Mouse (Mus musculus): ENCODE measurements around the gene Rabl6.

Gene Rabl6

DNA sequence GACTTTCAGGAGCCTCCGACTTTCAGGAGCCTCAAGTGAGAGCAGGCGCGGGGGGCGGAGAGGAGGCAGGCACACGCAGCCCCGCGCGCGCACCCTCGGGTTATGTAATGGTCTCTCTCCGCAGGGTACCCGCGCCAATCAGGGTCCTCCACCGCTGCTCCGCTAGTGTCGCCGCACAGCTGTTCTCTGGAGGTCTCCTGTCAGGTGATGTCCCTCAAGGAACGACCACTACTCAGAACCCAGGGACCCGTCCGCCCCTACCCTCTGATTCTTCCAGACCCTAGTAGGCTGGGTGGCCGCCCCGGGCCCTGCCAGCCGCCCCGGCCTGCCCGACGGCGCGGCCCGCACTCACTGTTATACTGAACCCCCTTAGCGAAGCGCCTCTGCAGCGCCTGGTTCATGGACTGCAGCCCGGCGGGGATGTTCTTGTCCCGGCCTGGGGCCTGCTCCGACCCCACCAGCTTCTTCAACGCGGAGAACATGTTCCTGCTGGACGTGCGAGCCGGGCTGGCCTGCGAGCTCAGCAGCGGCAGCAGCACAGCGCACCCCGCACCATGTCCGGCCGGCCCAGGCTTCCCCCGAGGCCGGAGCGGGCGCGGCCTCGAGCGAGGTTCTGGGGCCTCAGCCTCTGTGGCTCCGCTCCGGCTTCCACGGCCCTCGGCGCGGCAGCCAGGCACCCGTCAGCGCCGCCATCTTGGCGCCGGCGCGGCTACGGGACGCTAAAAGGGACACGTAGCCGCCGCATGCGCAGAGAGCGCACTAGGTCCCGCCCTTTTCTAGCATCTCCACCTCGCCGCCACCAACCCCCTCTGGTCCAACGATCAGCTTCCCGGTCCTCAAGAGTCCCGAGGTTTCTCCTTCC is at the start of gene Rabl6:
Gene Rabl6 (minus strand): TSS at position 761 of the 862 bp plus-strand sequence.
- peak; percentile 89 for DNase-seq (ENCODE audit: low read depth, low spot score)

DNA sequence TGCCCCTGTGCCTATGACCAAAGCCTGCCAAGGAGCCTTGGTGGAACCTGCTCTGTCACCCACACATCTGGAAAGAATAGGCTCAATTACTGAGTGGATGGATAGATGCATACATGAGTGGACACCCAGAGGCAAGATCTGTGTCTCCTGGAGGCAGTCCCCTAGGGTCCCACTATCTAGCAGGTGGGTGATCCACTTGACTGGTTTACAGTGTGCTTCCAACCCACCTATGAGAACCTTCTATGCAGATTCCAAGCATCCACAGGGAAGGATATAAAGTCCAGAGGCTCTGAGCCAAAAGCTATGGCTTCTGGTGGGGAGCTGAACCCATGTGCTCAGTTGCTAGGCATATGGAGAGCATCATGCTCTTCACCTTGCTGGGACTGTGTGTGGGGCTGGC is 49.3 kb upstream of the Rabl6 start, which contains the start of gene Lcn5:
Gene Lcn5 (plus strand): TSS at position 301 of the 400 bp plus-strand sequence.
- DNase-seq (ENCODE audit: low read depth, low spot score) = no peak

DNA sequence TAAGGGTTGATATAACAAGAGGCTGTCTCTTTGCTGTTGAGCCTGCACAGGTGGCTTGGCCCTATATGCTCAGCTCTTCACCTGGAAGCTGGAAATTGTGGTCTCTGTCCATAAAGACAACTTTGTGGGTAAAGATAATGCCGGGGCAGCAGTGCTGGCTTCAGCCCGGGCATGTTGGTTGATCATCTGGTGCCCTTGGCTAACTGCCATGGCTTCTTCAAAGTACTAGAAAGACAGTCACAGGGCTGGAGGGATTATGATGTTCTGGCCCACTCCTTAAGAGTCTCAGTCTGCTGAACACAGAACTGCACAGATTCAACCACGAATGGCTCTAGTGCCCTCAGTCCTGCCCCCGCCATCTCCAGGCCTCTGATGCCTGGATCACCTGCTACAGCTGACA is 48.9 kb upstream of the Rabl6 start:
- DNase-seq (ENCODE audit: low read depth, low spot score) = no peak

DNA sequence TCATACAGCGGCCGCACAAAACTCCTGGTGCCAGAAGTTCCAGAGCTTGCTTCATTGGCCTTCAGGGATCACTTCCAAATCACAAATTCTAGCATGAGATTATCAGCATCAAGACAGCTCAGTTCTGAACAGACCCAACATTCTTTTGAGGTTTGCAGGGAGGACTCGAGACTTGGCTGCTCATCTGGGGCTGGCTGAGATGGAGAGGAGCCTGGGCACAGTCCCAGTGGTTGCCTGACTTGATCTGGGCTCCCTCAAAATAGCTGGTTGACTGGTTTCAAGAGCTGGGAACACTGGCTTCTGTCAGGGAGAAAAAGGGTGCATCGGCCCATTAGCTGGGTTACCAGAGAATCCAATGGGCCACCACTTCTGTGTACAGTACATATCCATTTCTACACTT is 48.4 kb upstream of the Rabl6 start:
- DNase-seq (ENCODE audit: low read depth, low spot score) = no peak

DNA sequence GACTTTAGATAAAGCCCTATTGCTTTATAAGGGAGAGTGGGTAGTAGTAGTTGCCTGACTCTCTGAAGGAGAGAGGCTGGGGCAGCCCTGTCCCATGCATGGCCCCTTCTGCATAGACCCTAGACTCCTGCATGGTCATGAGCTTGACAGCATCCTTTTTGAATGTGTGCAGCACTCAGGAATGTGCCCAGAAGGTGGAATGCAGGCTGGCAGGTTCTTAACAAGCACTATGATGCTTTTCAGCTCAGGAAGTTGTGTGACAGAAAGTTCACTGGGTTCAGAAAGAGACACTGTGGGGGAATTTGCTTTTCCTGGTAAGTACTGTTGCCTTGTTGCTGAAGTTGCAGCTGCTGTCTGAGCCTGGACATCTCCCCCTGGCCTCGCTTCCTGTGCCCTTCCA is 46.2 kb upstream of the Rabl6 start:
- no peak for DNase-seq (ENCODE audit: low read depth, low spot score)

DNA sequence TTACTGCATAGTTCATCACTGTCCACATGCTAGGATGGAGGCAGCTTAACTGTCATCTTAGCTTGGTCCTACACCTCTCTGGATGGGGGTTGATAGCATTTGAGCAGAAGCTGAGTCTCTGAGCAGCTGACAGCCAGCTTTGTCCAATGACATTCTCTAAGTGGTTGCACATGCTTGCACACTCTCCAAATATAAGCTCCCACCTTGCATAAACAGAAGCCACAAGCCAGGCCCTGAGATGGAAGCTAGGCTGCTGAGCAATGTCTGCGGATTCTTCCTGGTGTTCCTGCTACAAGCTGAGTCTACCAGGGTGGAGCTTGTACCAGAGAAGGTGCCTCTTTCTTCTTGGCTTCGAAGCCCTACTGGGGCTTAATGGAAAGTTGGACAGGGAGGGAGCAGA is 44.6 kb upstream of the Rabl6 start, which contains the start of gene Lcn8:
Gene Lcn8 (plus strand): TSS at position 219 of the 400 bp plus-strand sequence.
- no peak for DNase-seq (ENCODE audit: low read depth, low spot score)

DNA sequence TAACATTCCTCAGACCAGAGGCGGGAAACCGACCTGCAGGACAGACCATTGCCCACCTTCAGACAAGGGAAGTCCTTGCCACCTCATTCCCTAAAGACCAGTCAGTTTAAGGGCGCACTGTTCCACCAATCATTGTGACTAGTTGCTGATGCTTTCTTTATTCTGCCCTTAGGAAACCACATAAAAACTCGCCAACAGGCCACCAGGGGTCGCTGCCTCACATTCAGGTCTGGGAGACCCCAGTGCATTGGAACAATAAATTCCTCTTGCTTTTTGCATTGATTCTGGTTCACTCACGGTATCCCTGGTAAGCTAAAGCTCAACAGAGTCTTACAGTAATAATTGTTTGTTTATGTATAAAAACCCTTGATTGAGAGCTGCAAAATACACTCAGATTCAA is 31.6 kb upstream of the Rabl6 start:
- DNase-seq (ENCODE audit: low read depth, low spot score) = peak; percentile 52

DNA sequence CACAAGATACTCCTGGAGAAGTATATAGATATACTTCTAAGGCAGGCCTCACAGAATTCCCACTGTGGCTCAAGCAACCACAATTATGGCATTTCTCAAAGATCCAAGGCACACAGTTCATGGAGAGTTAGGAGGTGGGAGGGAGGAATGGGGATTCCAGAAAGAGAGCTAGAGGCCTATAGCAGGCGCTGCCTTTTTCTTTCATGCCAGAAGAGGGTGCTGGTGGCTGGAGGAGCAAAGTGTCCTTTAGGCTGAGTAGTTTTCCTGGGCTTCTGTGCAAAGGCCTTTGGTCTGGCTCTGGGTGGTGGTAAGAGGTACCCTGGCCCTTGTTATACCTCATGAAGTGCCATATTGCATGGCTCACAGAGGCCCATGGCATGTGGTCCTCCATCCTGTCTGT is 25.7 kb upstream of the Rabl6 start:
- DNase-seq (ENCODE audit: low read depth, low spot score) = no peak

DNA sequence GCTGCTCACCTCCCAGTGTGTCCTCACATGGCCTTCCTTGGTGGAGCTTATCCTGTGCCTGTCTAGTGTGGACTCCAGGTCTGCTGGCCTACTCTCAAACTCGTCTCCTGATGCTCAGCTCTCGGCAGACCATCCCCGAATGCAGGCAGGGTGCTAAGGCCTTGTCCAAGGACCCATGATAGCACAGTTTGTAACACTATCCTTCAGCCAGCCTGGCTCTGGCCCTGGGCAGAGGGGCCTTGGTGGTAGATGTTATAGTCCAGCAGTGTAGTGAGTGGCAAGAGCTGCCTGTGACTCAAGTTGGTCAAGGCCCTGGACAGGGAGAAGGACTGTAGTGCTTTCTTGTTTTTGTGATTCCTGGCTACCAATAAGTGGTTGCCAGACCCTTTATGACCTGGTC is 25.3 kb upstream of the Rabl6 start:
- DNase-seq (ENCODE audit: low read depth, low spot score) = no peak

DNA sequence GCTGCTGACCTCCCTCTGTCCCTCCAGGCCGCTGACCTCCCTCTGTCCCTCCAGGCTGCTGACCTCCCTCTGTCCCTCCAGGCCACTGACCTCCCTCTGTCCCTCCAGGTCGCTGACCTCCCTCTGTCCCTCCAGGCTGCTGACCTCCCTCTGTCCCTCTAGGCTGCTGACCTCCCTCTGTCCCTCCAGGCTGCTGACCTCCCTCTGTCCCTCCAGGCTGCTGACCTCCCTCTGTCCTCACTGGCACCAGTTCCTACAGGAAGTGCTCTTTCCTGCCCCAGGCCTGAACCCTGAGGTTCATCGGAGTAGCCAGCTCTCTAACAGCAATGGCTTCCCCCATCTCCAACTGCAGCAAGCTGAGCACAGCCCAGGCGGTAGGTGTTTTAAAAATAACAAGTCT is 20.4 kb upstream of the Rabl6 start:
- DNase-seq (ENCODE audit: low read depth, low spot score) = no peak

DNA sequence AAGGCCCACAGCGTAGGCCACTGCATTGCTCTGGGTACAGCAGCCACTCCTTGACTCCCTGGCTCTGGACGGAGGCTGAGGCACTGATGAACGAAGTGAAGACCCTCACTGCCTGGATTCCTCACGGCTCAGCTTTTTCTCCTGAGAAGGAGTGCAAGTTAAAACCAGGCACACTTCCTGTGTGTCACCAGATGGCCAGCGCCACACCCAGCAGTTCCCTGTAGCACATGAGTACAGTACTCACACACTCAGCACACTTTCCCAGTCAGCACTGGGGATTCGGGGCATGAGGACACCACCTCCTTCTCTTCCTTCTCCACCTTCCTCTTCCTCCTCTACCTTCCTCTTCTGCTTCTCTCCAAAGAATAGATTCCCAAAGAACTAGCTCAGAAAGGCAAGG is 19.5 kb upstream of the Rabl6 start, which contains the start of gene Fcna:
Gene Fcna (minus strand): TSS at position 220 of the 400 bp plus-strand sequence.
- no peak for DNase-seq (ENCODE audit: low read depth, low spot score)

DNA sequence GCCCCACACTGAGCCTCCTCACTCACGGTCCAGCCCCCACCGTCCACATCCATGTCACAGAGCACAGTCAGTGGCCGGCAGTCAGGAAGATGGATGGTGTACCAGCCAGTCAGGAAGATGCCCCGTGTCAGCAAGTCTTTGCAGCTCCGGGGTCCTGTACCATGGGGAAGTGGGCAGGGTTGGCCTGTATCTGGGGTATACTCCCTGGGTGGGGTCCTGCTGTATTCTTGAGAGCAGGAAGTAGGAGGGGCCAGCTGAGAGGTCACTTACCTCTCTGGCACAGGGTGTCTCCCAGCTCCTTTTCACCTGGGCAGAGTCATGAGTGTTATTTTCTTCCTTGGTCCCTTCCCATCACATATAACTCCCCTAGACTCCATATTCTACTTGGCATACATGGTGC is 17.7 kb upstream of the Rabl6 start:
- DNase-seq (ENCODE audit: low read depth, low spot score) = no peak

DNA sequence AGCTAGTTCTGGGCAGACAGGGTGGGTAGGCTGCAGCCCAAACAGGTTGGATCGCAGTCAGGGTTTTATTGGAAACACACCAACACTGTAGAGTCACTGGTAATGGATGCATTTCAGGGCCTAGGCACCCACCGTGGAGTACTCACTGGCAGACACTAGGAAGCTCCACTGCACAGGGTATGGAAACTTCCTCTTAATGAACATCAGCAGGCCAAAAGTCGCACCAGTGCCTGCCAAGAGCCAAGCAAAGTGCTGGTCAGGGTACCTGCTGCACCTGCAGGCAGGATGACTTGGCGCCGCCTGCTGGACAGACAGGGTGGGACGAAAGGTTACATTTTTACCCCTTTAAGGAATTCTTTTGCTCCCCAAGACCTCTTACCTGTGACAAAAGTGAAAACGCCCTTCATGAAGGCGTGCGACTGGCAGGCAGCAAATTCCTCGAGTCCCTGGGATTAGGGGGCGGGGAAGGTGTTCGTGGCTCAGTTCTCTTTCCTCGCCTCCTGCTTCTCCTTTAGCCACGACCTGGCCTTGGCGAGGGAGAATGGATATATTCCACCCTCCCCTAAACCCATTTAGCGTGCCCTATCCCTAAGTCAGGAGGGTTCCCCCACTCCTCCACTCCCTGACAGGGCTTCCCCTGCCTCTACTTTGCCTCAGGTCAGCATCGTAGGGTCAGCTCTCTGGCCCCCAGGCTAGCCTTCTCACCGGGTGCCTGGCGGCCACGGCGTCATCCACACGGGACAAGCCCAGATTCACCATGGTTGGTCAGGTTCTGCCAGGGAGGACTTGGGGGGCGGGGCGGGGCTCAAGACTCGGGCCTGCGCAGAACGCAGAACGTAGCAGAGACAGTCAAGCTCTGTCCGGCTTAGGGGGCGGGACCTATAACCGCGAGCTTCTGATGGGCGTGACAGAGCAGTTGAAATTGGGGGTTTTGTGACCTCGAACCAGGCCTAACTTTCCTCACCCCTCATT is 13.2 kb upstream of the Rabl6 start, which contains the start of gene Tmem141:
Gene Tmem141 (minus strand): TSS at position 777 of the 972 bp plus-strand sequence.
- peak; percentile 92 for DNase-seq (ENCODE audit: low read depth, low spot score)

DNA sequence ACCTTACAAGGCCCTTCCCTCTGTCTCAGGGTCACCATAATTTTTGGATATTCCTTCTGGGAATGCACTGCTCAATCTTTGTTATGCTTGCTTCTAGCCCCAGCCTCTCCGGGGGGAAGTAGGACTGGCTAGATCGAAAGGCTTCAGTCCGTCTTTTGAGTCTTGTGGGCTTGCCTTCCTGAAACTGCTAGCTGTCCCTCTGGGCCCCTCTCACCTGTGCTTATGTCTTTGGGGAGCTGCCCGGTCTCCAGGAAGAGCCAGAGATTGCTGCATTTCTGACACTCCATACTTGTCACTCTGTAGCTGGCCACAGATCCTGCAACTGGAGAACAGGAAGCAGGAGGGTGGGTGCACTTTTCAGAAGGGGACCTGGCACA is 12.5 kb upstream of the Rabl6 start:
- no peak for DNase-seq (ENCODE audit: low read depth, low spot score)

DNA sequence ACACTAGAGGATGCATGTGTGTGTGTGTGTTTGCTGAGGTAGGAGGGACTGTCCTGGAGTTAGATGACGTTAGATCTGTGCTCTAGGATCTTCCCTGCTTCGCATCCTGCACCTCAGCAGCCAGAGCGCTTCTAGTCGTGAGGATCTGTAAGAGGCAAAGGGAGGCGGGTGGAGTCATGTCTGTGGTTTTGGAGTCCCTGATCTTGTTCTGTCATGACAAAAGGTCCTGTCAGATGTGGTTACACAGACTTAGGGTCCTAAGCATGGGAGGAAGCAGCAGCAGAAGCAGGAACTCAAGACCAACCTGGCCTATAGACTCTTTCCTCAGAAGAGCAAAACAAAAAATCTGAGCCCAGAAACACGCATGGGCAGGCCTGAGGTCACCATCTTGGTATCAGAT is 12.1 kb upstream of the Rabl6 start:
- no peak for DNase-seq (ENCODE audit: low read depth, low spot score)

DNA sequence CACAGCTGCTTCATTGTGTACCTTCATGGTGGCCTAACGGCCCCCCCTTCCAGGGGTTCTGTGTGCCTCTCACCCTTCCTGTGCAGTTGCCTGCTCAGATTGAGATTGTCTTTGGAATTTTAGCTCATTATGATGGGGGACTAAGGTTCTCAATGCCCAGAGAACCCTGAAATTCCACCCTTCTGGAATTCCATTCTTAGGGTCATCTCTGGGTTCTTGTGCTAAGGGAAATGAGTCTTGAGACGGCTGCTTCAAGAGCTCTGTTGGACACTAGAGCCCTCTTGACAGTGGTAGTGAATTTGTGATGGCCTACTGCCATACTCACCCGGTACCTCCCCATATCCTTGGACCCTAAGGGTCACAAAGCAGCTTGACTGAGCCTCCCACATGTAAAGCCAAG is 9.3 kb upstream of the Rabl6 start, which contains the start of gene Ccdc183:
Gene Ccdc183 (minus strand): TSS at position 101 of the 400 bp plus-strand sequence.
- no peak for DNase-seq (ENCODE audit: low read depth, low spot score)

DNA sequence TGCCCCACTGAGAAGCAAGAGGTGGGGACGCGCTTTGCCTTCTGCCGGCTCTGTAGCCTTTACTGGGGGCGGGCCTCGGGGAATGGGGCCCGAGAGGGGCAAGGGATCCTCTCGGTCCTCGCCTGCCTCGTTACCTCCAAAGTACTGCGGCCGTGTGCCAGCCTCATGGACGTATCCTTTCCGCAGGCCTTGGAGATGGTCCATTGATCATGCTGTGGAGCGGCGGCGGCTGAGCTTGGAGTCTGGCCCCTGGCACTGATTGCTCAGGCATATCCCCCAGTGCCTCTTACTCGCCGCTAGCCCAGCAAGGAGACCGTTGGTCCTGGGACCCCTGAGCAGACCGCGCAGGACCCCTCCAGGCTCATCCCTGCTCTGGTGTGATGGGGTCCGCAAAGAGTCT is 8.1 kb upstream of the Rabl6 start:
- DNase-seq (ENCODE audit: low read depth, low spot score) = no peak

DNA sequence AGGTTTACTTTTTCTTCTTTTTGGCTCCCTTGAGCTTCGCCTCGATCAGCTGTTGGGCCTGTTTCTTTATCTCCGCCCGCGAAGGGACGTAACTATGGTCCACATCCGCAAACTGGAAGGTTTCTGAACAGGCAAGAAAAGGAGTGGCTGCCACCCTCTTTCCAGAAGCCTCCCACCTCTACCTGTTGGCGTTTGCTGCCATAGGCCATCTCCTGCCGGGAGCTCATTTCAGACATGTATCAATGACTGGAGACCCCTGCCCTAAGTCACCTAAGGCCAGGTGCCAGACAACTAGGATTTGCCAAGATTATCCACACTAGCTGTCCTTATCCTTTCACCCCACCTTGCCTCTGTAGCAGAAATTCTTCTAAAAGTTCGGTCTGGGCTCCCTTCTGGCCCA is 350 bp upstream of the Rabl6 start:
- no peak for DNase-seq (ENCODE audit: low read depth, low spot score)

DNA sequence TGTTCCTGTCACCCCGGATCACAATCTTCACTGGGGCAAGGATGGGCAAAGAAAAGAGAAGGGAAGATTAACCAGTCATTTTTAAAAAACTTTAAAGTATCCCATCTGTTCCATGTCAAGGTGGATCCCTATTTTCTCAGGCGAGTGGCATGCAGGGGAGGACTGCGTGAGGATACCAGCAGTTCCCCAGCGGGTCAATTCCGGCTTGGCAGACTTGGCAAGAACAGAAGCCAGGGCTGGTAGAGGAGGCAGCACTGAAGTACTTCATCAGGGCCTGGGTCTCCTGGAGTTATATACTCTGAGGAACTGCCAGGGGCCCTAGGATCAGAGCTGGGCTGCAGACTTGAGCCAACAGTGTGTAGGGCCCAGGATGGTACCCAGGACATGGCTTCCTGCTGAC is 5.8 kb downstream of the Rabl6 start:
- DNase-seq (ENCODE audit: low read depth, low spot score) = no peak

DNA sequence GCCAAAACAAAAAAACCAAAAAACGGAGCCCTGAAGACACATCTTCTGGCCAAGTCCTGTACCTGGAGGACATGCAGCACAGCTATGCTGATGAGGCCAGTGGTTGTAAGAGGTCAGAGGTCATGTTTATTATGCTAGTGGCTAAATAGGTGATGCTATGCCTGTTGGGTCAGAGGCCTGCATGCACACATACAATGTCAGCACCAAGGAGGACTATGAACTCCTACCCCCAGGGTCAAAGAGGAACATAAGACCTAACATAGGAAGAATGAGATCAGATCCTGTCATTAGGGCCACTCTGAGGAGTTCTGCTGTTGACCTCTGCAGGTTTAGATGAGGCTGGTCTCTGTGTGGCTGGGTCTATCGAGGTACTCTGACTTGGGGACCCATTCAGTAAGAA is 8.3 kb downstream of the Rabl6 start:
- no peak for DNase-seq (ENCODE audit: low read depth, low spot score)

DNA sequence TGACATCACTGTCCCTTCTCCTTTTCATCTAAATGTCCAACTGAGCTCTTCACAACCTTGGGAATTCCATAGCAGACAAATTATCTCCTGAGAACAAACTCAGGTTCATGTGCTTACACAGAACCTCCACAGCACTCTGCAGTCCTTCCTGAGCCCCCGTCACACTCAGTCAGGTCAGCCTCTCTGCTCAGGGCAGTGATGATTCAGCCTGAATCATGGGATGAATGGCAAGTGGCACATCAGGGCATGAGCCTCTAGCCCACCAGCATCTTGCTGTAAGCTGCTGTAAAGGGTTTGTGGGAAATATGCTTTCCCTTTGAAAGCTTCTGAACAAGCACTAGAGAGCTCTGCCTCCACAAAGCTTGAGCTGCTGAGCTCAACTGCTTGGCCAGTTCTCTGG is 9.6 kb downstream of the Rabl6 start:
- no peak for DNase-seq (ENCODE audit: low read depth, low spot score)
